Mouse (Mus musculus): Measurements from ENCODE around the gene Trappc2. TPM values are rescaled to one million over a fixed set of nuclear protein-coding genes. Genes with fewer than 3 reads are reported as not detected.

Gene Trappc2
- total RNA-seq, 2 experiments from 2014 or later = 13.6 to 18.5 TPM

Other genes with a start within 250 kb of the Trappc2 start
- 0.45 TPM in 1 of 2 replicates, not detected in the other for gene Gpm6b, start 201.7 kb upstream of the Trappc2 start, total RNA-seq (2014; fragmentation: Nextera tagmentation)
- gene Gpm6b, start 201.7 kb upstream of the Trappc2 start, total RNA-seq (2017) = 0.39 TPM in 1 of 2 replicates, not detected in the other
- 7.2 and 9.0 TPM in 2 replicates for gene Ofd1, start 130 bp downstream of the Trappc2 start, total RNA-seq (2014; fragmentation: Nextera tagmentation)
- 11.3 and 15.6 TPM in 2 replicates for gene Ofd1, start 130 bp downstream of the Trappc2 start, total RNA-seq (2017)
- gene Rab9, start 39.3 kb downstream of the Trappc2 start, total RNA-seq (2014; fragmentation: Nextera tagmentation) = 52.9 and 53.9 TPM in 2 replicates
- gene Rab9, start 39.3 kb downstream of the Trappc2 start, total RNA-seq (2017) = 93.5 and 100 TPM in 2 replicates
- 5.6 and 5.8 TPM in 2 replicates for gene Tceanc, start 78.0 kb downstream of the Trappc2 start, total RNA-seq (2014; fragmentation: Nextera tagmentation)
- 4.0 and 8.0 TPM in 2 replicates for gene Tceanc, start 78.0 kb downstream of the Trappc2 start, total RNA-seq (2017)
- 0.73 TPM in 1 of 2 replicates, not detected in the other for gene Egfl6, start 145.1 kb downstream of the Trappc2 start, total RNA-seq (2014; fragmentation: Nextera tagmentation)
- gene Egfl6, start 145.1 kb downstream of the Trappc2 start, total RNA-seq (2017) = not detected in 2 replicates